Mouse (Mus musculus) neutrophil, adult 65 days (primary cell): Measurements from ENCODE around the gene Cldn5. TPM values are rescaled to one million over a fixed set of nuclear protein-coding genes. Genes with fewer than 3 reads are reported as not detected.

Source experiments
- total RNA-seq: library from RNA; stranded (reverse); gene quantifications from 2 replicates; pipeline ENCODE4 v1.2.4, GENCODE M21; 2023

Gene Cldn5
- not detected in 2 replicates for total RNA-seq

GRCm38 (mm10) chr16:18776556-18777100, at the start of gene Cldn5:
Cldn5 (plus strand) TSS chr16:18776847.

GRCm38 (mm10) chr16:18811468-18812384, 35.1 kb downstream of the Cldn5 start, which contains the start of the genes Ufd1 and Cdc45:
Ufd1 (plus strand) TSS chr16:18811779.
Cdc45 (minus strand) TSS chr16:18811987.

Other genes with a start within 250 kb of the Cldn5 start
- not detected in 2 replicates for gene Tbx1, start 186.2 kb upstream of the Cldn5 start, total RNA-seq
- gene Gp1bb, start 154.4 kb upstream of the Cldn5 start, total RNA-seq: 0.43 and 2.1 TPM in 2 replicates
- 50.3 and 69.2 TPM in 2 replicates for gene Gm49601, start 150.4 kb upstream of the Cldn5 start, total RNA-seq
- gene Sept5, start 146.9 kb upstream of the Cldn5 start, total RNA-seq: 231 and 263 TPM in 2 replicates
- 76.4 and 124 TPM in 2 replicates for gene Ufd1, start 34.9 kb downstream of the Cldn5 start, total RNA-seq
- gene Cdc45, start 35.1 kb downstream of the Cldn5 start, total RNA-seq: 34.4 and 34.7 TPM in 2 replicates
- 4.9 and 5.2 TPM in 2 replicates for gene 2510002D24Rik, start 59.7 kb downstream of the Cldn5 start, total RNA-seq
- gene Gm28539, start 59.7 kb downstream of the Cldn5 start, total RNA-seq: 8.0 and 10.7 TPM in 2 replicates
- 13.5 and 22.0 TPM in 2 replicates for gene Mrpl40, start 100.0 kb downstream of the Cldn5 start, total RNA-seq
- 38.2 and 46.8 TPM in 2 replicates for gene Hira, start 100.2 kb downstream of the Cldn5 start, total RNA-seq